Mouse (Mus musculus) ES-Bruce4 (cell line): ENCODE measurements around the gene Gcn1l1.

Experiments
- CTCF ChIP-seq: IDR thresholded peaks from one replicate; pipeline ENCODE4 v1.8.1; 2011; ENCODE audit warnings: low read depth, low read length
- EP300 ChIP-seq: IDR thresholded peaks from 2 replicates; pipeline ENCODE4 v1.6.1; 2011; ENCODE audit warnings: low read depth, low read length; ENCODE audit not compliant: insufficient read depth
- POLR2A ChIP-seq: IDR thresholded peaks from one replicate; pipeline ENCODE4 v1.8.1; 2011; ENCODE audit warnings: low read length; ENCODE audit not compliant: insufficient read depth

GRCm38 (mm10) chr5:115591028-115591427 lies 26.0 kb downstream of the Gcn1l1 start:
- TF ChIP-seq CTCF (no peak), EP300 (no peak), POLR2A (no peak)
